Mouse (Mus musculus) heart, postnatal 0 days (tissue): ENCODE data around the gene Ttc9b. TPM values are rescaled to one million over a fixed set of nuclear protein-coding genes. Genes with fewer than 3 reads are reported as not detected.
A peak's percentile ranks its signal among the peaks of the same experiment; 100 is the strongest.

ENCODE experiments used
- ATAC-seq: fragments of 200-750 bp; cut with Nextera tagmentation; 2 replicates; pipeline ENCODE4 v1.8.0; 2017; ENCODE audit warnings: low read depth, moderate number of reproducible peaks, moderate library complexity; ENCODE audit not compliant: insufficient read depth
- DNase-seq: peaks from one replicate; pipeline ENCODE4 v3.0.0-alpha.2; 2016; ENCODE audit warnings: low spot score
- H3K27ac ChIP-seq: fragments of 300-500 bp; sonication (generic); 2 replicates; pipeline ENCODE4 v1.5.1; 2014; ENCODE audit warnings: low read depth, mild to moderate bottlenecking
- H3K27me3 ChIP-seq: fragments of 300-500 bp; sonication (generic); 2 replicates; pipeline ENCODE4 v1.6.1; 2014; ENCODE audit warnings: low read length, mixed read lengths; ENCODE audit not compliant: control insufficient read depth, insufficient read depth
- H3K36me3 ChIP-seq: fragments of 300-500 bp; sonication (generic); replicated peaks from 2 replicates; pipeline ENCODE4 v1.6.1; 2014; ENCODE audit warnings: low read length, mixed read lengths; ENCODE audit not compliant: control insufficient read depth, insufficient read depth
- H3K4me1 ChIP-seq: fragments of 300-500 bp; sonication (generic); 2 replicates; pipeline ENCODE4 v1.6.1; 2014; ENCODE audit warnings: antibody characterized with exemption; ENCODE audit not compliant: control insufficient read depth, insufficient read depth
- H3K4me2 ChIP-seq: fragments of 300-500 bp; sonication (generic); 2 replicates; pipeline ENCODE4 v1.6.1; 2014; ENCODE audit warnings: low read depth, mild to moderate bottlenecking, low read length, moderate library complexity
- H3K4me3 ChIP-seq: fragments of 300-500 bp; sonication (generic); 2 replicates; pipeline ENCODE4 v1.5.1; 2014; ENCODE audit warnings: low read depth, low read length
- H3K9ac ChIP-seq: fragments of 300-500 bp; sonication (generic); replicated peaks from 2 replicates; pipeline ENCODE4 v1.6.1; 2014; ENCODE audit warnings: low read depth, low read length, mixed read lengths
- H3K9me3 ChIP-seq: fragments of 300-500 bp; sonication (generic); replicated peaks from 2 replicates; pipeline ENCODE4 v1.6.1; 2016; ENCODE audit warnings: low read length; ENCODE audit not compliant: control insufficient read depth
- CTCF ChIP-seq: IDR thresholded peaks from 2 replicates; pipeline ENCODE4 v1.5.1; 2016; ENCODE audit warnings: antibody characterized with exemption, control low read depth, low read depth
- EP300 ChIP-seq: IDR thresholded peaks from 2 replicates; pipeline ENCODE4 v1.6.1; 2016; ENCODE audit warnings: antibody characterized with exemption, low read depth
- WGBS: fragments of 180-500 bp; shearing (Covaris S2); extraction: QIAGEN DNeasy Blood & Tissue Kit; methylation state at CpG from one replicate; pipeline ENCODE4 v1.1.7; 2014; 5-methylcytosine and 5-hydroxymethylcytosine counted together
- polyA plus RNA-seq: library from polyadenylated mRNA; unstranded; fragments of >200 nt; fragmentation: Nextera tagmentation; extraction: Ambion mirVana; gene quantifications from 2 replicates; pipeline ENCODE4 v1.2.1, GENCODE M21; 2015
- total RNA-seq: library from RNA; depleted of rRNA; stranded (reverse); fragments of >200 nt; gene quantifications from 2 replicates; pipeline ENCODE4 v1.2.3, GENCODE M21; 2014; ENCODE audit warnings: low replicate concordance

The Ttc9b gene
- total and polyA plus RNA-seq, 2 experiments from 2014 or later = not detected

DNA sequence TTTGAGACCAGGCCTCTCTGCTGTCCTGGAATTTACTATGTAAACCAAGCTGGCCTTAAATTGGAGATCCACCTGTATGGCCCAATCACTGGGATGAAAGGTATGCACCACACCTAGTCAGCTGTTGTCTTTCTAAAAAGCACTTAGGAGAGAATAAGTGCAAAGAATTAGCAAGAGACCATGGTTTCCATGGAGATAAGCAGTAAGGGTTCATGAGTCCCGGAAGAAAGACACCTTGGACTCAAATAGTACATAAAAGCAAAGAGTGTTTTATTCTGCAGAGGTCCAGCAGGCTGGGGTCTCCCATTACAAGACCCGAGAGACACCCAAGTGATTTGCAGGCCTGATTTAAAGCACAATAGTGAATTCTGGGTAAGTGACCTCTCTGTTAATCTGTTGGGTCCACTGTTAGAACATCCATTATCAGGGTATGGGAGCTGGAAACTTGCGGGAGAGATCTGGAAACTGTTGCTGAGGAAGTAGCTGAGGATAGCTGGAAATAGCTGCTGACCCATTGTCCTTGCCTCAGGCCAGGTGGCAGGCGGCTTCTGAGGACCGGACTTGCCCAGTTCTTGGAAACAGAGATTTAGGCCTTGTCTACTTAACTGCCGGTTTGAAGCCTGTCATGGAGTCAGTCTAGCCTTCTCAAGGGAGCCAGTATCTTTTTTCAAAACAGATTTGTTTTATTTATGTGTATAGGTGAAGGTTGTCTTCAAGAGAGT lies 6.3 kb upstream of the Ttc9b start:
- peaks cover 13% of the 10 kb centered on the region; the same call in 1 of the 2 replicates for H3K27me3 ChIP-seq
- DNase-seq (no peak), ATAC-seq (no peak)
- TF ChIP-seq EP300 (no peak), CTCF (no peak)
- H3K9ac ChIP-seq = no peak overlapping the region
- no peaks in the 10 kb centered on the region for H3K36me3 ChIP-seq
- H3K9me3 ChIP-seq = no peaks in the 10 kb centered on the region
- no peak overlapping the region for H3K27ac ChIP-seq
- H3K4me3 ChIP-seq = no peak overlapping the region
- 69% methylated on average over 6 of the region's 6 CpGs for WGBS
- H3K4me2 ChIP-seq = no peak overlapping the region
- no peaks in the 10 kb centered on the region for H3K4me1 ChIP-seq

DNA sequence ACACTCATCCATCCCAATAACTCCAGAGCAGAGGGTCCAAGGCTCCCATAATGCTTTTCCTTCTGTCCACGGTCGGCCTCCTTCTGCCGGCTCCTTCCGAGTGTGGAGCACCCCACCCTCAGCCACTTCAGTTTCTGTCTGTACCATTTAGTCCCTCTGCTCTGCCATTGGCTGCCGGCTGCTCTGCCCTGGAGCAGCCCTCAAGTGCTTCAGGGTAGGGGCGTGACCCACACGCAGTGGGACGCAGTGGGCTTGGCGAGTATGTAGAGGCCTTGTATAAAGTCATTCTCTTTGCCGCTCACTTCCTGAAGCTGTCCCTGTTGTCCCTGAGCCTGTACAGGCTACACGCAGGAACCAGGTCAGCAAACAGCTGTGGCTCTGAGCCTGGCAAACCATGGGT lies 4.0 kb upstream of the Ttc9b start:
- TF ChIP-seq CTCF = no peak
- no peak for TF ChIP-seq EP300
- Histone ChIP-seq H3K4me3 (no peak overlapping the region), H3K36me3 (no peaks in the 10 kb centered on the region), H3K9me3 (no peaks in the 10 kb centered on the region), H3K27ac (no peak overlapping the region), H3K27me3 (peaks cover 35% of the 10 kb centered on the region), H3K9ac (no peak overlapping the region), H3K4me1 (no peaks in the 10 kb centered on the region), H3K4me2 (no peak overlapping the region)
- DNase-seq (no peak), ATAC-seq (no peak)
- WGBS = 78% methylated on average over 11 of the region's 11 CpGs

DNA sequence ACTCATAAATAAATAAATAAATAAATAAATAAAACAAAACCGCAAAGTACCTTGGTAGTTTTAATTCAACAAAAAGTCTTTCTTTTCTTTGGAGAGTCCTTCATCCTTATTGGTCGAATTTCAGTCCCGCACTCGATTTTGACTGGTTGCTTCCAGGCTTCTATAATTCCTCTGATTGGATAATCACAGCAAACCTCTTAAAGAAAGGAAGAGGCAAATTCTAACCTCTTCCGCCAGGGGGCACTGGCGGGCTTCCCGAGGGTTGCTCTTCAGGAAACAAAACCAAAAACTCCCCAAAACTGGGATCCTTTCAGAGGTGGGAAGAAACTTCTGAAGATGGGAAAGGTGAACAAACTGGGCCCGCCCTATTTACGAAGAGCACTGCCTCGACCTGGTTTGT lies 2.8 kb upstream of the Ttc9b start:
- ATAC-seq = peak; percentile 59; the same call in 1 of the 2 replicates
- Histone ChIP-seq H3K9ac (no peak overlapping the region), H3K4me1 (no peaks in the 10 kb centered on the region), H3K27me3 (peaks cover 47% of the 10 kb centered on the region), H3K27ac (no peak overlapping the region), H3K9me3 (no peaks in the 10 kb centered on the region), H3K4me3 (no peak overlapping the region), H3K4me2 (0 out of 2 replicates have a peak overlapping the region, but pooled peaks have one; percentile 25), H3K36me3 (no peaks in the 10 kb centered on the region)
- peak; percentile 83 for DNase-seq
- TF ChIP-seq CTCF (peak; percentile 70), EP300 (no peak)
- 3% methylated on average over 10 of the region's 10 CpGs for WGBS

DNA sequence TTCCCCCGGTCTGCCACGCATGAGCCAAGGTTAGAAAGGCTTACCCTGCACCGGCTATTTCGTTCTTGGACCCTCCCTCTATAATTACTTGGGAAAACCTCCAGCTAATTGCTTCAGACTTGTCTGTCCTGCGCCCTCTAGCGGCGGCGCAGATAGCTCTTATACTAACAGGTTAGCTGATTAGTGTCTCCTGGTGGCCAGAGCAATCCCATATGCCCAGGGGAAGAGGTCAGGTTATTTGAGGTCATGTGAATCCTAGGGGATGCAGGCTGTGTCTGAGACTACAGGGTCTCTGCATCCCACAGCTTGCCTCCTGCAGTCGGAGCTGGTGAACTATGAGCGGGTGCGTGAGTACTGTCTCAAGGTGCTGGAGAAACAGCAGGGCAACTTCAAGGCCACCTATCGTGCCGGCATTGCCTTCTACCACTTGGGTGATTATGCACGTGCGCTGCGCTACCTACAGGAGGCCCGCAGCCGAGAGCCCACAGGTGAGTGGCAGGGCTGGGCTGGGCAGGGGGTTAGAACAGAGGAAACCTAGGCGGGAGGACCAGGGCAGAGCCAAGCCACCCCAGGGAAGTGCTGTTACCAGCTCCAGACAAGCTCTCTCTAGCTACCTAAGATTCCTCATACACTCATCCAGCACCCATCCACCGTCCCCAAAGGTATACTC lies 1.0 kb downstream of the Ttc9b start:
- no peak overlapping the region for H3K4me3 ChIP-seq
- DNase-seq = no peak
- no peak overlapping the region for H3K9ac ChIP-seq
- no peak for ATAC-seq
- peaks cover 78% of the 10 kb centered on the region for H3K27me3 ChIP-seq
- TF ChIP-seq EP300 (no peak), CTCF (peak; percentile 16; the same call in 1 of the 2 replicates)
- H3K9me3 ChIP-seq = no peaks in the 10 kb centered on the region
- no peak overlapping the region for H3K4me2 ChIP-seq
- H3K27ac ChIP-seq = no peak overlapping the region
- H3K4me1 ChIP-seq = no peaks in the 10 kb centered on the region
- H3K36me3 ChIP-seq = peaks cover 9% of the 10 kb centered on the region
- WGBS = 57% methylated on average over 20 of the region's 20 CpGs

DNA sequence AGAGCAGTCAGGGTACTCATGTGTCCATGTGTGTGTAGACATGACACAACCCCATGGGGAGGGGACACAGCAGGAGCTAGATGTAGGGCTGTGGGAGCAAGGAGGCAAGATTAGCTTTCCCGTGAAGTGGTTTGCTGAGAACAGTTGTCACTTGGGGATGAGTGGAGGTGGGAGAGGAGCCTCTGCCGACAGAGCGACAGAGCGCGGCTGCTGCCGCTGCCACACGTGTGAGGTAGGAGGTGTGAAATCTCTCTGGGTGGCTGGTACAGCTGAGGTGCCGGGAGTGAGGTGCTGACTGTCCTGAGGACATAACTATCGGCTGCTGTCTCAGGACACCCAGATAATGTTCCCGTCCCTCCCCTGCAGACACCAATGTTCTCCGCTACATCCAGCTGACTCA lies 1.8 kb downstream of the Ttc9b start:
- H3K4me1 ChIP-seq = no peaks in the 10 kb centered on the region
- no peak overlapping the region for H3K9ac ChIP-seq
- ATAC-seq (no peak), DNase-seq (no peak)
- H3K4me3 ChIP-seq = no peak overlapping the region
- H3K4me2 ChIP-seq = no peak overlapping the region
- WGBS = 12% methylated on average over 11 of the region's 11 CpGs
- peaks cover 74% of the 10 kb centered on the region for H3K27me3 ChIP-seq
- H3K27ac ChIP-seq = no peak overlapping the region
- H3K36me3 ChIP-seq = peaks cover 9% of the 10 kb centered on the region
- TF ChIP-seq CTCF (no peak), EP300 (no peak)
- H3K9me3 ChIP-seq = no peaks in the 10 kb centered on the region
